Mouse (Mus musculus) intestine, embryonic 16.5 days (tissue): ENCODE data around the gene Taok2. TPM values are rescaled to one million over a fixed set of nuclear protein-coding genes. Genes with fewer than 3 reads are reported as not detected.

Experiments
- ATAC-seq: fragments of 200-750 bp; cut with Nextera tagmentation; 2 replicates; pipeline ENCODE4 v1.8.0; 2017; ENCODE audit warnings: moderate TSS enrichment, moderate library complexity
- H3K27ac ChIP-seq: fragments of 300-500 bp; sonication (generic); 2 replicates; pipeline ENCODE4 v1.5.1; 2014; ENCODE audit warnings: mild to moderate bottlenecking, low read length
- H3K27me3 ChIP-seq: fragments of 300-500 bp; sonication (generic); replicated peaks from 2 replicates; pipeline ENCODE4 v1.6.1; 2014; ENCODE audit warnings: low read length, control low read depth, mixed read lengths; ENCODE audit not compliant: control insufficient read depth, insufficient read depth
- H3K36me3 ChIP-seq: fragments of 300-500 bp; sonication (generic); 2 replicates; pipeline ENCODE4 v1.6.1; 2014; ENCODE audit warnings: low read length, control low read depth; ENCODE audit not compliant: control insufficient read depth, insufficient read depth
- H3K4me1 ChIP-seq: fragments of 300-500 bp; sonication (generic); 2 replicates; pipeline ENCODE4 v1.6.1; 2014; ENCODE audit warnings: low read length, control low read depth, mixed read lengths; ENCODE audit not compliant: control insufficient read depth, insufficient read depth
- H3K4me2 ChIP-seq: fragments of 300-500 bp; sonication (generic); 2 replicates; pipeline ENCODE4 v1.6.1; 2014; ENCODE audit warnings: low read depth, low read length, control low read depth
- H3K4me3 ChIP-seq: fragments of 300-500 bp; sonication (generic); 2 replicates; pipeline ENCODE4 v1.5.1; 2014; ENCODE audit warnings: mild to moderate bottlenecking, low read length
- H3K9ac ChIP-seq: fragments of 300-500 bp; sonication (generic); 2 replicates; pipeline ENCODE4 v1.6.1; 2014; ENCODE audit warnings: low read depth, low read length
- H3K9me3 ChIP-seq: fragments of 300-500 bp; sonication (generic); 2 replicates; pipeline ENCODE4 v1.6.1; 2016; ENCODE audit warnings: low read length, control low read depth; ENCODE audit not compliant: control insufficient read depth
- WGBS: fragments of 180-500 bp; shearing (Covaris S2); extraction: QIAGEN DNeasy Blood & Tissue Kit; methylation state at CpG from one replicate; pipeline ENCODE4 v1.1.7; 2014; 5-methylcytosine and 5-hydroxymethylcytosine counted together
- polyA plus RNA-seq: library from polyadenylated mRNA; unstranded; fragments of >200 nt; fragmentation: Nextera tagmentation; extraction: Ambion mirVana; gene quantifications from 2 replicates; pipeline ENCODE4 v1.2.1, GENCODE M21; 2015

Taok2 gene
- polyA plus RNA-seq, 1 experiment from 2014 or later = 28.6 TPM

GRCm38 (mm10) chr7:126883731-126884181, 747 bp downstream of the Taok2 start:
- H3K27ac ChIP-seq = peak overlapping the region; percentile 96
- no peaks in the 10 kb centered on the region for H3K9me3 ChIP-seq
- H3K36me3 ChIP-seq = peaks cover 17% of the 10 kb centered on the region
- no peaks in the 10 kb centered on the region for H3K27me3 ChIP-seq
- ATAC-seq = peak; percentile 8
- H3K4me3 ChIP-seq = peak overlapping the region; percentile 93
- peaks cover 19% of the 10 kb centered on the region for H3K4me1 ChIP-seq
- under 1% methylated on average over 15 of the region's 15 CpGs for whole genome bisulfite sequencing
- H3K4me2 ChIP-seq = peak overlapping the region; percentile 73
- H3K9ac ChIP-seq = peak overlapping the region; percentile 91

- Histone ChIP-seq H3K4me2 (0 out of 2 replicates have a peak overlapping the region, but pooled peaks have one; percentile 73), H3K27ac (peak overlapping the region; percentile 30; the same call in 1 of the 2 replicates), H3K36me3 (peaks cover 27% of the 10 kb centered on the region), H3K4me3 (no peak overlapping the region), H3K9ac (peak overlapping the region; percentile 91; the same call in 1 of the 2 replicates), H3K27me3 (no peaks in the 10 kb centered on the region), H3K4me1 (peaks cover 19% of the 10 kb centered on the region), H3K9me3 (no peaks in the 10 kb centered on the region)
- ATAC-seq = no peak
- WGBS = 68% methylated on average over 6 of the region's 6 CpGs
Observed at GRCm38 (mm10) chr7:126881040-126881439, 3.5 kb downstream of the Taok2 start.

- no peaks in the 10 kb centered on the region for H3K9me3 ChIP-seq
- WGBS = 97% methylated on average over 1 of the region's 1 CpGs
- no peak overlapping the region for H3K27ac ChIP-seq
- peaks cover 46% of the 10 kb centered on the region for H3K36me3 ChIP-seq
- ATAC-seq = no peak
- 0 out of 2 replicates have a peak, but pooled peaks cover 8% of the 10 kb centered on the region for H3K4me1 ChIP-seq
- H3K27me3 ChIP-seq = no peaks in the 10 kb centered on the region
- no peak overlapping the region for H3K4me3 ChIP-seq
- no peak overlapping the region for H3K9ac ChIP-seq
- no peak overlapping the region for H3K4me2 ChIP-seq
Observed at GRCm38 (mm10) chr7:126877239-126877638, 7.3 kb downstream of the Taok2 start.

GRCm38 (mm10) chr7:126870520-126870891, 14.0 kb downstream of the Taok2 start:
- Histone ChIP-seq H3K27me3 (no peaks in the 10 kb centered on the region), H3K4me1 (no peaks in the 10 kb centered on the region), H3K36me3 (peaks cover 31% of the 10 kb centered on the region), H3K27ac (no peak overlapping the region), H3K4me2 (no peak overlapping the region), H3K9me3 (no peaks in the 10 kb centered on the region), H3K9ac (no peak overlapping the region), H3K4me3 (no peak overlapping the region)
- 98% methylated on average over 2 of the region's 2 CpGs for WGBS
- no peak for ATAC-seq

GRCm38 (mm10) chr7:126869780-126870519, 14.6 kb downstream of the Taok2 start:
- WGBS = 93% methylated on average over 23 of the region's 23 CpGs
- H3K4me1 ChIP-seq = no peaks in the 10 kb centered on the region
- no peak overlapping the region for H3K27ac ChIP-seq
- no peak for ATAC-seq
- H3K27me3 ChIP-seq = no peaks in the 10 kb centered on the region
- H3K4me3 ChIP-seq = no peak overlapping the region
- H3K9ac ChIP-seq = no peak overlapping the region
- H3K4me2 ChIP-seq = no peak overlapping the region
- H3K36me3 ChIP-seq = peaks cover 26% of the 10 kb centered on the region
- H3K9me3 ChIP-seq = no peaks in the 10 kb centered on the region

- Histone ChIP-seq H3K27ac (no peak overlapping the region), H3K27me3 (no peaks in the 10 kb centered on the region), H3K4me3 (no peak overlapping the region), H3K36me3 (peaks cover 20% of the 10 kb centered on the region), H3K4me2 (no peak overlapping the region), H3K9me3 (no peaks in the 10 kb centered on the region), H3K9ac (no peak overlapping the region), H3K4me1 (peaks cover 18% of the 10 kb centered on the region)
- WGBS = 82% methylated on average over 12 of the region's 12 CpGs
- ATAC-seq = no peak
Observed at GRCm38 (mm10) chr7:126868003-126868402, 16.5 kb downstream of the Taok2 start.

- H3K27ac ChIP-seq = no peak overlapping the region
- WGBS = 80% methylated on average over 2 of the region's 2 CpGs
- no peak overlapping the region for H3K4me2 ChIP-seq
- H3K27me3 ChIP-seq = no peaks in the 10 kb centered on the region
- no peaks in the 10 kb centered on the region for H3K9me3 ChIP-seq
- no peak overlapping the region for H3K4me3 ChIP-seq
- peaks cover 17% of the 10 kb centered on the region for H3K36me3 ChIP-seq
- ATAC-seq = no peak
- H3K9ac ChIP-seq = no peak overlapping the region
- H3K4me1 ChIP-seq = peaks cover 22% of the 10 kb centered on the region
Observed at GRCm38 (mm10) chr7:126867534-126867933, 17.0 kb downstream of the Taok2 start.

- Histone ChIP-seq H3K9me3 (no peaks in the 10 kb centered on the region), H3K9ac (peak overlapping the region; percentile 65), H3K27ac (no peak overlapping the region), H3K27me3 (no peaks in the 10 kb centered on the region), H3K4me3 (peak overlapping the region; percentile 65; the same call in 1 of the 2 replicates), H3K36me3 (no peaks in the 10 kb centered on the region; the same call in 1 of the 2 replicates), H3K4me2 (peak overlapping the region; percentile 78), H3K4me1 (peaks cover 30% of the 10 kb centered on the region)
- 58% methylated on average over 6 of the region's 6 CpGs for WGBS
- no peak for ATAC-seq
Observed at GRCm38 (mm10) chr7:126863791-126864190, 20.7 kb downstream of the Taok2 start.

GRCm38 (mm10) chr7:126862147-126862784, 22.2 kb downstream of the Taok2 start, which contains the start of gene Ino80e:
Gene Ino80e, minus strand, starts transcription at chr7:126862377.
- H3K27ac ChIP-seq = peak within 1 kb of the TSS; percentile 71
- no peaks in the 10 kb centered on the region for H3K27me3 ChIP-seq
- H3K9me3 ChIP-seq = no peaks in the 10 kb centered on the region
- H3K4me3 ChIP-seq = peak within 1 kb of the TSS; percentile 65
- peak within 1 kb of the TSS; percentile 76 for H3K9ac ChIP-seq
- peak within 1 kb of the TSS; percentile 78 for H3K4me2 ChIP-seq
- H3K4me1 ChIP-seq = peaks cover 30% of the 10 kb centered on the region
- peak; percentile 75 for ATAC-seq
- H3K36me3 ChIP-seq = peaks cover 4% of the 10 kb centered on the region
- WGBS = under 1% methylated on average over 41 of the region's 41 CpGs
